1 mouse cellular context compared by ENCODE assay signal in genomic region chr17:48450666-48451352, GRCm38 (mm10).
TF ChIP-seq lines count a peak whose summit lies in the region.

No protein-coding gene starts in this region.

TF ChIP-seq in CH12.LX, 34 proteins besides CTCF, POLR2A, EP300 and RAD21:
- TF ChIP-seq JUN (IDR thresholded peaks at IDR 0.05; ENCODE audit: insufficient read depth, low read depth, low read length) (no peak), ZNF384 (IDR thresholded peaks at IDR 0.05; ENCODE audit: low read depth, low read length) (peak; percentile 36), JUND (conservative IDR thresholded peaks at IDR 0.05; ENCODE audit: low read depth, low read length) (no peak), GABPA (IDR thresholded peaks at IDR 0.05; ENCODE audit: insufficient replicate concordance, low read depth, low read length) (no peak), ETS1 (conservative IDR thresholded peaks at IDR 0.05; ENCODE audit: low read depth, low read length) (no peak)
